Mouse (Mus musculus): ENCODE data around the gene Unc13c. TPM values are rescaled to one million over a fixed set of nuclear protein-coding genes. Genes with fewer than 3 reads are reported as not detected.

The Unc13c gene
- polyA plus RNA-seq, 1 experiment from 2014 or later, result 0.68 TPM

DNA sequence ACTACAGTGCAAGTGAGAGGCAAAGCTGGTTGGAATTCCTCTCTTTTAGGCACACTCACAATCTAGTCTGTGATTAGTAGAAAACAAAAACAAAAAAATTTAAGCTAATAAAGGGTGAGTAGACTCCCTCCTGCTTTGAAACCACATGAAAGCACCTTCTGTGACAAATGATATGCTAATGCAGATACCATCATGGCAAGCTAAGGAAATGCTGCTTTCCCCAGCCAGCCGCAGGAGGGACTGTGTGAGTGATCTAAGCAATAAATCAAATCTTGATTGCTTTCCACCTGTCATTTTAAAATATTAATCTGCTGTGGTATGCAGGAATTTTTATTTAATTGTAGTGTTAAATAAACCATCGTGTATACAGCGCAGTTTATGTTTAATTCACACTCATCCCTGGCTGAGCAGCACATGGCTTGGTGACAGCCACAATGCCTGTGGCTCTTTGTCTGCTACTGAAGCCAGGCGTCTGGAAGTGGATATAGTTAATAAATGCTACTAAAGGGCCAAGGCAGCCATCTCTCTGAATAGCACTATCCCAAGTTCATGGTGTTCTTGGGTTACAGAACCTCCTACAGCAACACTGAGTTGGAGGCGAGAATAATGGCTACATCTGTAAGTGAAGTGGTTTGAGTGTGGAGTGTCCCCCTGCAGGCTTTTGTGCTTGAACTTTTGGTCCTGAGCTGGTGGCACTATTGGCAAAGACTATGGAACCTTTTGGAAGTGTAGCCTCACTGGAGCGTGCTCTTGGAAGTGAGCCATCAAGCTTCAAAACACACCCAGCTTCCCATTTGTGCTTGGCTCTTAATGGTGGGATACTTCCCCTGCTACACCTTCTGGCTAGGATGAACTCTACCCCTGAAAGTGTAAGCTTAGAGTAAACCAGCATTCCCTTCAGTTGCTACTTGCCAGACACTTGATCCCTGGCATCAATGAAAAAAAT lies 242.8 kb downstream of the Unc13c start:
- whole genome bisulfite sequencing, result 50% methylated on average over 6 of the region's 6 CpGs
- Histone ChIP-seq H3K9ac (ENCODE audit: low read depth, low read length) (no peak overlapping the region), H3K27ac (no peak overlapping the region), H3K9me3 (replicated peaks; ENCODE audit: low read length) (no peaks in the 10 kb centered on the region), H3K4me1 (replicated peaks; ENCODE audit: insufficient read depth, low read length) (no peaks in the 10 kb centered on the region), H3K27me3 (ENCODE audit: insufficient read depth, low read length) (no peaks in the 10 kb centered on the region), H3K4me3 (replicated peaks; ENCODE audit: low read depth, low read length) (no peak overlapping the region), H3K36me3 (ENCODE audit: insufficient read depth, low read length) (no peaks in the 10 kb centered on the region), H3K4me2 (ENCODE audit: low read length) (no peak overlapping the region)
- TF ChIP-seq CTCF (IDR thresholded peaks at IDR 0.05; ENCODE audit: low read depth), result no peak
- DNase-seq (ENCODE audit: low spot score), result no peak
- no peak for ATAC-seq (replicated peaks; ENCODE audit: low FRiP score, low read depth)

GRCm38 (mm10) chr9:73724776-73725175 lies 244.0 kb downstream of the Unc13c start:
- WGBS, result 88% methylated on average over 4 of the region's 4 CpGs
- no peak for ATAC-seq (replicated peaks; ENCODE audit: low FRiP score, low read depth)

DNA sequence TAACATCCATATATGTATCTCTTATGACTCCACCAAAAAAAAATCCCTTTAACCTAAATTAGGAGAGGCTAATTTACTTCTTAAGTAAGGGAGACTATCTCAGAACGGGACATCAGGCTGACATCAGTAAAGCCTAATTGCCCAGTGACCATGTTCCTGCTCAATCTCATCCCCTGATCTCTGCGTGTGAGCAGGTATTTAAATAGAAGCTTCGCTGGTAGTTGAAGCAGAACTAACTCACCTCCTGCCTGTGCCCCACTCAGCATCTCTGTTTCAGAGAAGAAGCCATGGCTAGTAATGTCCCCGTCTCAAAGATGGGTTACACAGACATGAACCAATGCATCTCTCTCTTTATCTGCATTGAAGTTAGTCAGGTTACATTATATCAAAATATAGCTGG lies 255.3 kb downstream of the Unc13c start:
- no peak for ATAC-seq (replicated peaks; ENCODE audit: low FRiP score, low read depth)
- TF ChIP-seq CTCF (IDR thresholded peaks at IDR 0.05; ENCODE audit: low read depth), result no peak
- H3K4me1 ChIP-seq (replicated peaks; ENCODE audit: insufficient read depth, low read length), result no peaks in the 10 kb centered on the region
- no peak overlapping the region for H3K27ac ChIP-seq
- H3K4me2 ChIP-seq (ENCODE audit: low read length), result no peak overlapping the region
- H3K9me3 ChIP-seq (replicated peaks; ENCODE audit: low read length), result no peaks in the 10 kb centered on the region
- H3K36me3 ChIP-seq (ENCODE audit: insufficient read depth, low read length), result no peaks in the 10 kb centered on the region
- H3K9ac ChIP-seq (ENCODE audit: low read depth, low read length), result no peak overlapping the region
- DNase-seq (ENCODE audit: low spot score), result no peak
- H3K27me3 ChIP-seq (ENCODE audit: insufficient read depth, low read length), result no peaks in the 10 kb centered on the region
- 47% methylated on average over 4 of the region's 4 CpGs for WGBS
- H3K4me3 ChIP-seq (replicated peaks; ENCODE audit: low read depth, low read length), result no peak overlapping the region

More at GRCm38 (mm10) chr9:73724776-73725175, 244.0 kb downstream of the Unc13c start:
- DNase-seq (ENCODE audit: low spot score), result no peak
- Histone ChIP-seq H3K4me3 (replicated peaks; ENCODE audit: low read depth, low read length) (no peak overlapping the region), H3K27me3 (ENCODE audit: insufficient read depth, low read length) (no peaks in the 10 kb centered on the region), H3K4me2 (ENCODE audit: low read length) (no peak overlapping the region), H3K36me3 (ENCODE audit: insufficient read depth, low read length) (no peaks in the 10 kb centered on the region), H3K9me3 (replicated peaks; ENCODE audit: low read length) (no peaks in the 10 kb centered on the region), H3K27ac (no peak overlapping the region), H3K9ac (ENCODE audit: low read depth, low read length) (no peak overlapping the region), H3K4me1 (replicated peaks; ENCODE audit: insufficient read depth, low read length) (no peaks in the 10 kb centered on the region)
- TF ChIP-seq CTCF (IDR thresholded peaks at IDR 0.05; ENCODE audit: low read depth), result no peak

- H3K4me2 ChIP-seq (ENCODE audit: low read length), result no peak overlapping the region
- H3K36me3 ChIP-seq (ENCODE audit: insufficient read depth, low read length), result no peaks in the 10 kb centered on the region
- no peak overlapping the region for H3K9ac ChIP-seq (ENCODE audit: low read depth, low read length)
- TF ChIP-seq CTCF (IDR thresholded peaks at IDR 0.05; ENCODE audit: low read depth), result no peak
- no peaks in the 10 kb centered on the region for H3K27me3 ChIP-seq (ENCODE audit: insufficient read depth, low read length)
- H3K9me3 ChIP-seq (replicated peaks; ENCODE audit: low read length), result no peaks in the 10 kb centered on the region
- no peak overlapping the region for H3K4me3 ChIP-seq (replicated peaks; ENCODE audit: low read depth, low read length)
- H3K27ac ChIP-seq, result no peak overlapping the region
- no peak for ATAC-seq (replicated peaks; ENCODE audit: low FRiP score, low read depth)
- WGBS, result 66% methylated on average over 2 of the region's 2 CpGs
- no peaks in the 10 kb centered on the region for H3K4me1 ChIP-seq (replicated peaks; ENCODE audit: insufficient read depth, low read length)
- no peak for DNase-seq (ENCODE audit: low spot score)
Measured at GRCm38 (mm10) chr9:73697103-73697502, 271.7 kb downstream of the Unc13c start.

GRCm38 (mm10) chr9:73681580-73681979 lies 287.2 kb downstream of the Unc13c start:
- H3K9me3 ChIP-seq (replicated peaks; ENCODE audit: low read length), result no peaks in the 10 kb centered on the region
- no peak for ATAC-seq (replicated peaks; ENCODE audit: low FRiP score, low read depth)
- no peak overlapping the region for H3K4me2 ChIP-seq (ENCODE audit: low read length)
- no peak overlapping the region for H3K4me3 ChIP-seq (replicated peaks; ENCODE audit: low read depth, low read length)
- no peak for DNase-seq (ENCODE audit: low spot score)
- no peaks in the 10 kb centered on the region for H3K4me1 ChIP-seq (replicated peaks; ENCODE audit: insufficient read depth, low read length)
- no peak for TF ChIP-seq CTCF (IDR thresholded peaks at IDR 0.05; ENCODE audit: low read depth)
- H3K36me3 ChIP-seq (ENCODE audit: insufficient read depth, low read length), result no peaks in the 10 kb centered on the region
- H3K27ac ChIP-seq, result no peak overlapping the region
- H3K27me3 ChIP-seq (ENCODE audit: insufficient read depth, low read length), result no peaks in the 10 kb centered on the region
- 79% methylated on average over 2 of the region's 2 CpGs for WGBS
- no peak overlapping the region for H3K9ac ChIP-seq (ENCODE audit: low read depth, low read length)

- no peak for ATAC-seq (replicated peaks; ENCODE audit: low FRiP score, low read depth)
- H3K36me3 ChIP-seq (ENCODE audit: insufficient read depth, low read length), result no peaks in the 10 kb centered on the region
- no peaks in the 10 kb centered on the region for H3K9me3 ChIP-seq (replicated peaks; ENCODE audit: low read length)
- H3K4me1 ChIP-seq (replicated peaks; ENCODE audit: insufficient read depth, low read length), result no peaks in the 10 kb centered on the region
- TF ChIP-seq CTCF (IDR thresholded peaks at IDR 0.05; ENCODE audit: low read depth), result no peak
- H3K27me3 ChIP-seq (ENCODE audit: insufficient read depth, low read length), result no peaks in the 10 kb centered on the region
- 82% methylated on average over 13 of the region's 13 CpGs for WGBS
- no peak overlapping the region for H3K9ac ChIP-seq (ENCODE audit: low read depth, low read length)
- no peak overlapping the region for H3K27ac ChIP-seq
- no peak overlapping the region for H3K4me3 ChIP-seq (replicated peaks; ENCODE audit: low read depth, low read length)
- no peak overlapping the region for H3K4me2 ChIP-seq (ENCODE audit: low read length)
- no peak for DNase-seq (ENCODE audit: low spot score)
Measured at GRCm38 (mm10) chr9:73680545-73681495, 287.9 kb downstream of the Unc13c start.

All from kidney, postnatal 0 days (tissue).